Mouse (Mus musculus) thymus, postnatal 14 days (tissue): ENCODE measurements around the gene Egfr.

Source experiments
- DNase-seq: peaks from one replicate; pipeline ENCODE4 v3.0.0; 2021

The Egfr gene

GRCm38 (mm10) chr11:16831974-16832464 is 80.0 kb downstream of the Egfr start:
- DNase-seq: no peak

- no peak for DNase-seq
Measured at GRCm38 (mm10) chr11:16838772-16839171, 86.8 kb downstream of the Egfr start.

- no peak for DNase-seq
Measured at GRCm38 (mm10) chr11:16842924-16843323, 90.9 kb downstream of the Egfr start.

- no peak for DNase-seq
Measured at GRCm38 (mm10) chr11:16843889-16844568, 92.0 kb downstream of the Egfr start.

GRCm38 (mm10) chr11:16848881-16849280 is 96.9 kb downstream of the Egfr start:
- DNase-seq: no peak

- DNase-seq: no peak
Measured at GRCm38 (mm10) chr11:16851361-16851760, 99.4 kb downstream of the Egfr start.

- no peak for DNase-seq
Measured at GRCm38 (mm10) chr11:16854111-16854510, 102.1 kb downstream of the Egfr start.

- no peak for DNase-seq
Measured at GRCm38 (mm10) chr11:16857346-16857745, 105.3 kb downstream of the Egfr start.

- no peak for DNase-seq
Measured at GRCm38 (mm10) chr11:16861037-16861436, 109.0 kb downstream of the Egfr start.

- DNase-seq: no peak
Measured at GRCm38 (mm10) chr11:16863547-16863946, 111.5 kb downstream of the Egfr start.

- DNase-seq: no peak
Measured at GRCm38 (mm10) chr11:16864980-16865561, 113.1 kb downstream of the Egfr start.

- DNase-seq: no peak
Measured at GRCm38 (mm10) chr11:16868051-16868450, 116.0 kb downstream of the Egfr start.

- no peak for DNase-seq
Measured at GRCm38 (mm10) chr11:16869506-16869905, 117.5 kb downstream of the Egfr start.

- peak; percentile 63 for DNase-seq
Measured at GRCm38 (mm10) chr11:16871120-16871519, 119.1 kb downstream of the Egfr start.

- DNase-seq: no peak
Measured at GRCm38 (mm10) chr11:16877676-16878378, 125.8 kb downstream of the Egfr start.

- no peak for DNase-seq
Measured at GRCm38 (mm10) chr11:16881932-16882331, 129.9 kb downstream of the Egfr start.

- no peak for DNase-seq
Measured at GRCm38 (mm10) chr11:16886152-16886551, 134.1 kb downstream of the Egfr start.

- no peak for DNase-seq
Measured at GRCm38 (mm10) chr11:16888086-16888485, 136.1 kb downstream of the Egfr start.

GRCm38 (mm10) chr11:16895441-16896356 is 143.7 kb downstream of the Egfr start:
- DNase-seq: no peak

- no peak for DNase-seq
Measured at GRCm38 (mm10) chr11:16897681-16898080, 145.7 kb downstream of the Egfr start.

- no peak for DNase-seq
Measured at GRCm38 (mm10) chr11:16900182-16900581, 148.2 kb downstream of the Egfr start.

- DNase-seq: no peak
Measured at GRCm38 (mm10) chr11:16900653-16901416, 148.8 kb downstream of the Egfr start.
